Mouse (Mus musculus) forebrain, embryonic 11.5 days (tissue): Measurements from ENCODE around the gene Bcl2l13. TPM values are rescaled to one million over a fixed set of nuclear protein-coding genes. Genes with fewer than 3 reads are reported as not detected.
"Not testable (repeated sequence)": the region's sequence is repeated elsewhere in the genome, so short reads cannot be mapped to it uniquely, and the experiment has no call there.

ENCODE experiments used
- ATAC-seq: fragments of 200-750 bp; cut with Nextera tagmentation; replicated peaks from 2 replicates; pipeline ENCODE4 v1.8.0; 2017; ENCODE audit warnings: moderate TSS enrichment; ENCODE audit not compliant: low FRiP score
- DNase-seq: peaks from one replicate; pipeline ENCODE4 v3.0.0-alpha.2; 2017; ENCODE audit warnings: low spot score
- H3K27ac ChIP-seq: fragments of 300-500 bp; sonication (generic); 2 replicates; pipeline ENCODE4 v1.5.1; 2014; ENCODE audit warnings: low read depth, low read length
- H3K27me3 ChIP-seq: fragments of 300-500 bp; sonication (generic); 2 replicates; pipeline ENCODE4 v1.6.1; 2014; ENCODE audit warnings: mild to moderate bottlenecking, low read length, mixed read lengths; ENCODE audit not compliant: control insufficient read depth, insufficient read depth
- H3K36me3 ChIP-seq: fragments of 300-500 bp; sonication (generic); 2 replicates; pipeline ENCODE4 v1.6.1; 2014; ENCODE audit warnings: mild to moderate bottlenecking, low read length, moderate library complexity, mixed read lengths; ENCODE audit not compliant: control insufficient read depth, insufficient read depth
- H3K4me1 ChIP-seq: fragments of 300-500 bp; sonication (generic); replicated peaks from 2 replicates; pipeline ENCODE4 v1.6.1; 2014; ENCODE audit warnings: low read length, mixed read lengths; ENCODE audit not compliant: control insufficient read depth, insufficient read depth
- H3K4me2 ChIP-seq: fragments of 300-500 bp; sonication (generic); 2 replicates; pipeline ENCODE4 v1.6.1; 2014; ENCODE audit warnings: low read depth, mild to moderate bottlenecking, low read length, moderate library complexity, mixed read lengths; ENCODE audit not compliant: severe bottlenecking
- H3K4me3 ChIP-seq: fragments of 300-500 bp; sonication (generic); 2 replicates; pipeline ENCODE4 v1.5.1; 2014; ENCODE audit warnings: low read depth, low read length
- H3K9ac ChIP-seq: fragments of 300-500 bp; sonication (generic); 2 replicates; pipeline ENCODE4 v1.6.1; 2014; ENCODE audit warnings: low read length
- H3K9me3 ChIP-seq: fragments of 300-500 bp; sonication (generic); 2 replicates; pipeline ENCODE4 v1.6.1; 2016; ENCODE audit warnings: low read length, mixed read lengths; ENCODE audit not compliant: control insufficient read depth
- WGBS: fragments of 180-500 bp; shearing (Covaris S2); extraction: QIAGEN DNeasy Blood & Tissue Kit; methylation state at CpG from one replicate; pipeline ENCODE4 v1.1.7; 2014; 5-methylcytosine and 5-hydroxymethylcytosine counted together
- polyA plus RNA-seq: library from polyadenylated mRNA; unstranded; fragments of >200 nt; fragmentation: Nextera tagmentation; extraction: Ambion mirVana; gene quantifications from 2 replicates; pipeline ENCODE4 v1.2.1, GENCODE M21; 2014

Bcl2l13 gene
- polyA plus RNA-seq, 1 experiment from 2014 or later: 46.4 TPM

DNA sequence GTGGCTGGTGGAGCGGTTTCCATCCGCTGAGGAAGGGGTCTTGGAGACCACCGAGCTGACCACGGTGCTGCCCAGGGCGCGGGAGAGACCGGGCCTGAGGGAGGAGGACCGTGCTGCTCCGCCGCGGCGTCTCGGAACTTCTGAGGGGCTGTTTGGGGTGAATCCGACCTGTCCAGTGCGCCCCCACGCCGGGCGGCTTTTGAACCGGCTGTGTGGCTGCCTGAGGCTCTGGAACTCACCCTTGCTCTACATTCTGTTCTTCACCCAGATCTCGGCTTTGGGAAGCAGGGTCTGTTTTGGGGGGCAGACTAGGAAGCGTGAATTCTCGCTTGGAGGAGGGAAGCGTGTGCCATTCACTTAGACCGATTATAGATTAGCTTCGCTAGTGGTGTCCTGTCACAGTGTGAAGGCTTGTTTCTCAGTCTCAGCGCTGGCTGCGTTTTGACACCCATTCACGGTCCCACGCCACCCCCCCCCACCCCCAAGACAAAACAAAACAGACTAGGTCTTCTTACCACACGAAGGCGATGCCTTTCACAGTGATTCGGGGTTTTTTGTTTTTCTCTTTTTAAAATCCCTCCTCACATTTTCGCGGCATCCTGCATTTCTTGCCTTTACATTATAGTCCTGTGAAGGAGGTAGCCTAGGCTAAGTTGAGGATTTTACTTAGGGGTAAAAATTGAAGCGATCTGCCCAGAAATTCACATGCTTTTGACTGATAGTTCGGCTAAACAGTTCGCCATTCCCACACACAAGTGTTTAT is 558 bp downstream of the Bcl2l13 start:
- WGBS: 5% methylated on average over 37 of the region's 37 CpGs
- Histone ChIP-seq H3K4me1 (peaks cover 4% of the 10 kb centered on the region; the same call in 1 of the 2 replicates), H3K9me3 (no peaks in the 10 kb centered on the region), H3K36me3 (no peaks in the 10 kb centered on the region; the same call in 1 of the 2 replicates), H3K27me3 (no peaks in the 10 kb centered on the region), H3K4me3 (peak overlapping the region; percentile 87), H3K27ac (peak overlapping the region; percentile 89), H3K4me2 (peak overlapping the region; percentile 68), H3K9ac (peak overlapping the region; percentile 96)
- ATAC-seq (peak; percentile 85), DNase-seq (no peak)

DNA sequence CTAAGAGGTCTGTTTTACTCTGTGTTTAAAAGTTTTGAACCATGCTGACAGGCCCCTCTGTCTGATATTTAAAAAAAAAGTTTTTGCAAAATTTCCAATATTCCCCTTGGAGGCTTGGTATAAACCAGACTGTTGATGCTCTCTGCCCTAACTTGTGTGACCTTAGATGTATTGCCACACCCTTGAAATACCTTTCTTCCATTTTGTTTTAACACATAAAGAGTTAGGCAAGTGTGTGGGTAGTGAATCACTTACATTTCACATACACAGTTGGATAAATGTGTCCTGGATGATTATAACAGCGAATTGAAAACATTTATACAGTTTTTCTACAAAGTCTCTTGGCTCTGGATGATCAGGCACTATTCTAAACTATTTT is 1.1 kb downstream of the Bcl2l13 start:
- Histone ChIP-seq H3K4me1 (peaks cover 4% of the 10 kb centered on the region; the same call in 1 of the 2 replicates), H3K36me3 (no peaks in the 10 kb centered on the region; the same call in 1 of the 2 replicates), H3K27ac (no peak overlapping the region), H3K4me3 (peak overlapping the region; percentile 87), H3K27me3 (no peaks in the 10 kb centered on the region), H3K9ac (peak overlapping the region; percentile 96; the same call in 1 of the 2 replicates), H3K4me2 (peak overlapping the region; percentile 68), H3K9me3 (no peaks in the 10 kb centered on the region)
- no peak for ATAC-seq
- DNase-seq: no peak
- WGBS: 70% methylated on average over 1 of the region's 1 CpGs

DNA sequence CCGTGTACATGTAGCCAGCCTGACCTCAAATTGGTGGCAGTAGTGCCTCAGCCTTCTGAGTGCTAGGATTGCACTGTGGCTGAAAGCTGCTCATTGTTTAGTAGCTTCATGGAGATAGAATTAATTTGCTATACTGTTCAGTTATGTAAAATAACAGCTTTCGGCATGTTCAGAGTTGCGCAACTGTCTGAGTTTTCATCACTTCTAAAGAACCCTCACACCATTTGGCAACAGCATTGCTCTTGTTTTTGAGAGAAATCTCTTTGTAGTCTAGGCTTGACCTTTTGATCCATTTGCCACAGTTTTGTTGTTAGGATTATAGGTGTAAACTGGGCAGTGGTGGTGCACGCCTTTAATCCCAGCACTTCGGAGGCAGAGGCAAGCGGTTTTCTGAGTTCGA is 4.2 kb downstream of the Bcl2l13 start:
- ATAC-seq (no peak), DNase-seq (no peak)
- Histone ChIP-seq H3K4me1 (peaks cover 4% of the 10 kb centered on the region; the same call in 1 of the 2 replicates), H3K36me3 (no peaks in the 10 kb centered on the region; the same call in 1 of the 2 replicates), H3K27me3 (no peaks in the 10 kb centered on the region), H3K9me3 (no peaks in the 10 kb centered on the region), H3K4me2 (no peak overlapping the region), H3K27ac (no peak overlapping the region), H3K4me3 (no peak overlapping the region), H3K9ac (no peak overlapping the region)
- 95% methylated on average over 7 of the region's 7 CpGs for WGBS

DNA sequence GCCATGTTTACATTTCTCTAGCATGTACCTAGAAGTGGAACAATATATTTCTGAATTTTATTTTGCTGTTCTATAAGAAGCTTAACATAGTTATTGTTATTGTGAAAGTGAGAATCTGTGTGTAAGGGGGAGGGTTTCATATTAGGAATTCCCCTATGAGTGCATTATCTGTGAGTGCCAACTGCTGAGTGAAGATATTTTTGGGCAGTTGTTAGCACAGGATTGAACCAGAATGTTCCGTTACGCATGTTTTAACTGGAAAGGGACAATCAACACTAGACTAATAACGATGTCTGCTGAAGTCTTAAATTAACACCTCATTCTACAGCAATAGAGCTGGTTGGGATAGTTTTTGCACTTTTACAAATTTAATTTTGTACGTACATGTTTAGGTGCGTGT is 5.7 kb downstream of the Bcl2l13 start:
- H3K27ac ChIP-seq: no peak overlapping the region
- ATAC-seq: no peak
- DNase-seq: no peak
- 95% methylated on average over 5 of the region's 5 CpGs for WGBS
- H3K27me3 ChIP-seq: no peaks in the 10 kb centered on the region
- peaks cover 4% of the 10 kb centered on the region; the same call in 1 of the 2 replicates for H3K4me1 ChIP-seq
- H3K4me3 ChIP-seq: no peak overlapping the region
- H3K36me3 ChIP-seq: no peaks in the 10 kb centered on the region; the same call in 1 of the 2 replicates
- no peak overlapping the region for H3K9ac ChIP-seq
- no peak overlapping the region for H3K4me2 ChIP-seq
- no peaks in the 10 kb centered on the region for H3K9me3 ChIP-seq

DNA sequence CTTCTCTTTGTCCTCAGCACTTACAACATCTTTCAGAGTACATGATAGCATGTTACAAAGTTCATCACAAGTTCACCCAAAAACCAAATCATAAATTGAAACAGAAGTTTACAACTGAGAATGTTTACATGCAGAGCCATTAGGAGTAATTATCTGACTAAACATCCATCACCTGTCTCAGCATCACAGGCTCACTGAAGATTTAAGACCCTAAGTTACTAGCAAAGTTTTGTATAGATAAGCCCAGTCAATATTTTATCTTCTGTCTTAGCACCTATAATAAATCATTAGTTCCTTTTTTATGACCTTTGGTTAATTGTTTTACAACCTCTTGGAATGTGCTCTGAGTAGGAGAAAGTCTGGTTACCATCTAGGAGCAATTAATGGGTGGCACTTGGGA is 14.7 kb downstream of the Bcl2l13 start:
- H3K36me3 ChIP-seq, DNase-seq, H3K4me2 ChIP-seq, ATAC-seq, H3K9ac ChIP-seq, H3K9me3 ChIP-seq, H3K4me1 ChIP-seq, H3K27me3 ChIP-seq, H3K4me3 ChIP-seq, H3K27ac ChIP-seq: not testable (repeated sequence)

DNA sequence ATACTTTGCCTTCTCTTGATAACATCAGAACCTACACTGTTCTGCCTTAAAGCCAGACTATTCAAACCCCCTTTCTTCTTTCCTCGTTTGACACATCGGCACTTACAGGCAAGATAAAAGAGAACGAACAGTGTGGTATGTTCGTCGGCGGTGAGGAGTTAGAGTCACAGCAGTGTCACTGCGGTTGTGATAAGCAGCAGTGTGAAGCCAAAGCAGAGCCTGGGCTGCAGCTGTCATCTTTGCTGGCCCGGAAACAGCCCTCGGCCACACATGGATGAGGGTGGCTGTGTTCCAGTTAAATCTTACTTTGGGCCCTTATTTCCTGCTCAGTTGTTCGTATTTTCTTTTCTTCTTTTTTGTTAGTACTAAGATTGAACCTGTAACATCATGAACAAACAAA is 18.4 kb downstream of the Bcl2l13 start:
- H3K9ac ChIP-seq: no peak overlapping the region
- H3K9me3 ChIP-seq: no peaks in the 10 kb centered on the region; the same call in 1 of the 2 replicates
- WGBS: 91% methylated on average over 10 of the region's 10 CpGs
- ATAC-seq: no peak
- H3K27me3 ChIP-seq: no peaks in the 10 kb centered on the region
- H3K36me3 ChIP-seq: peaks cover 2% of the 10 kb centered on the region; the same call in 1 of the 2 replicates
- H3K4me3 ChIP-seq: no peak overlapping the region
- H3K27ac ChIP-seq: no peak overlapping the region
- no peak for DNase-seq
- H3K4me1 ChIP-seq: no peaks in the 10 kb centered on the region
- H3K4me2 ChIP-seq: no peak overlapping the region

DNA sequence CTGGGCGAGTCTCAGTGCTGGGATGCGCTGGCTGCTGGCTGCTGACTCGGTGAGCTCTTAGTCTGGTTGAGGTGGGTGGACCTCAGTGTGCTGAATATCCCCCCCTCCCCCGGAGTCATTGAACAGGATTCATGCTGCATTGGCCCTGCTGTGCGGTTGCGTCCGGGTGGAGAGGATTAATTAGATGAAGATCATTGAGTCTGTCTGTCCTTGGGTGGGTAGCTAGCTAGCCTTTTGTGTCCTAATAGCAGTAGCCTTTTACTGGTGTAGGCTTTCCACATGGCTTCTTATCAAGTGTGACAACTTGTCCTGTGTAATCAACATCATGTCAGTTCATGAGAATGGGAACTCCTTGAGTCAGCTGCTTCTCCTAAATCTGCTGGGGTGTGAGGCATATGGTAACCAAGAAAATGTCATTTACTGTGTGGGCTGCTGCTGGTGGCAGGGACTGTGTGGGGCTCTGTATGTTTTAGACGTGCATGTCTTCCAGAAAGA is 22.3 kb downstream of the Bcl2l13 start:
- ATAC-seq (peak; percentile 51), DNase-seq (no peak)
- Histone ChIP-seq H3K4me3 (no peak overlapping the region), H3K4me2 (no peak overlapping the region), H3K9me3 (no peaks in the 10 kb centered on the region; the same call in 1 of the 2 replicates), H3K27ac (no peak overlapping the region; the same call in 1 of the 2 replicates), H3K4me1 (no peaks in the 10 kb centered on the region), H3K36me3 (no peaks in the 10 kb centered on the region), H3K9ac (no peak overlapping the region), H3K27me3 (no peaks in the 10 kb centered on the region)
- WGBS: 37% methylated on average over 8 of the region's 8 CpGs

DNA sequence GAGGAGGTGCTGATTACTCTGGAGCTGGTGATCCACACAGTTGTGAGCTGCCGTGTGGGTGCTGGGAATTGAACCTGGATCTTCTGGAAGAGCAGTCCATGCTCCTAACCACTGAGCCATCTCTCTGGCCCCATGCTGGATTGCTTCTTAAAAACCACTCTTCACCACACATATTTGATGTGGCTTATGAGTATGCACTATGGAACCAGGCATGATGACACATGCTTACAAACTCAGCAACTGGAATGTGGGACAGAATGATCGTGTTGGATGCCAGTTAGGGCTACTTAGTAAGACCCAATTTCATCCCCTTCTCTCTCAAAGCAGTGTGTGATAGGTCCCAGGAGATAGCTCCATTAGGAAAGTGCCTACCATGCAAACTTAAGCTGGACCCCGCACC is 24.1 kb downstream of the Bcl2l13 start:
- H3K36me3 ChIP-seq: 0 out of 2 replicates have a peak, but pooled peaks cover 2% of the 10 kb centered on the region
- no peak overlapping the region for H3K9ac ChIP-seq
- no peak for ATAC-seq
- DNase-seq: no peak
- no peak overlapping the region for H3K27ac ChIP-seq
- H3K4me2 ChIP-seq: no peak overlapping the region
- H3K4me3 ChIP-seq: no peak overlapping the region
- 95% methylated on average over 3 of the region's 3 CpGs for WGBS
- H3K9me3 ChIP-seq: no peaks in the 10 kb centered on the region; the same call in 1 of the 2 replicates
- no peaks in the 10 kb centered on the region for H3K4me1 ChIP-seq
- H3K27me3 ChIP-seq: no peaks in the 10 kb centered on the region
